Mouse (Mus musculus) cerebellum, postnatal 14 days (tissue): Measurements from ENCODE around the gene Cntnap5a.

ENCODE experiments used
- DNase-seq, 2 experiments: peaks; one replicate each; pipeline ENCODE4 v3.0.0; 2021; ENCODE audit warnings: mixed read lengths in 2 of 2

Gene Cntnap5a

DNA sequence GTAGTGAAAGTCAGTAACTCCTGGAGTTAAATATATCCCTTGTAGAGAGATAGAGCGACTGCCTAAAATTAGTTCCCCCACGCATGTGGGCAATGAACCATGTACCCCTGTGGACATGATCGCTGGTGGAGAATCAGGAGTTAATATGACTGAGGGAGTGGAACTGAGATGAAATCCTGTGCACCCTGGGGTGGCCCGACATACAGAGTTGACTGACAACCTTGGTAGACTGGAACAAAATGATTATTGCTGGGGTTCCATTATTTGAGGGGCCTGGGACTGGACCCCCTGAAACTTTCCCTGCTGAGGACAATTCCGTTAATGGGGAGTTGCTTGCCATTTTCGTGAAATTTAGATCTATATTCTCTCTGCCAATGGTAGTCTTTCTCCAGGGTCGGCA is 683.0 kb downstream of the Cntnap5a start:
- DNase-seq: no peak

DNA sequence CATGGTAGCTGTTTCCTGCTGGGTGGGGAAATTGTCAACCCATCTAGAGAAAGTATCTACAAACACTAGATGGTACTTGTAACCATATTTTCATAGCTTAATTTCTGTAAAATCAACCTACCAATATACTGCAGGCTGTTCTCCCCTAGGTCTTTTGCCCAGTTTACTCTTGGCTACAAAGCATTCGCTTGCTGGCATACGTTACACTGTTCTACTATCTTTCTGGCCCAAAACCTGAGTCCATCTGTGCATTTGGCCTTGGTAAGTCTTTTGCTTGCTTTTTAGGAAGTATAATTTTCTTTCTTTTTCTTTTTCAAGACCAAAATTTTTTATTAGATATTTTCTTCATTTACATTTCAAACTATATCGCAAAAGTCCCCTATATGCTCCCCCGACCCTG is 686.3 kb downstream of the Cntnap5a start:
- peak; percentile 41 to 69 for DNase-seq

DNA sequence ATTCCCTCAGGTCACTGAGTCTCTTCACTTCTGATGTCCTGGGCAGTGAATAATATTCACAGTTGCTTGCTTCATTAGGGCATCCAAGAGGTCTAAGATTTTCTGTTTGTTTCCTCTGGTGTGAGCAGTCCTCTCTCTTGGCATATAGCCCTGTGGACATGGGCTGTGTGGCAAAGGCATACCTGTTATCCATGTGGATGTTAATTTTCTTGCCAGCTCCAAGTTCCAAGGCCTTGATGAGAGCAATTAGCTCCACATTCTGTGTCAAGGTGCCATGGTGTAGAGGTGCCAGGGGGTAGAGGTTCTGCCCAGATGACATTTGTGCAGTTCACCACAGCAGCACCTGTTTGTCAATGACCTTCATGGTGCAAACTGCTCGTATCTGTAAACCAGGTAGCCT is 689.0 kb downstream of the Cntnap5a start:
- peak; percentile 40 to 69 for DNase-seq

DNA sequence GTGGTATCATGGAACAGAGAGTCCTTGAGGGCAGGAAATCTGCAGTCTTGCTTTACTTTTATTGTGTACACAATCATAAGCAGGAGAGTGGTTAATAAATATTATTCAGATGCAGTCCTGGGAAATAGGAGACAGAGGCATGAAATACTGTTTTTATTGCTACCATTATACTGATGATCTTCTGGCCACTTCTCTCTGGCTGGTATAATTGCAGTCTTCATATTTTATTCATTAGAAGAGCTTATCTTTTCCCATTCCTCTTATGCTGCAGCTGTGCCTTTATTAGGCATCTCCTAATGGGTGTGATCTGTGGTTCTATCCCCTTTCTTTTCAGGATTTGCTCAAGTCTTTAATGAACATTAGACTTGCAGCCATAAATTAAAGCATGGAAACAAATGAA is 707.8 kb downstream of the Cntnap5a start:
- DNase-seq: no peak

DNA sequence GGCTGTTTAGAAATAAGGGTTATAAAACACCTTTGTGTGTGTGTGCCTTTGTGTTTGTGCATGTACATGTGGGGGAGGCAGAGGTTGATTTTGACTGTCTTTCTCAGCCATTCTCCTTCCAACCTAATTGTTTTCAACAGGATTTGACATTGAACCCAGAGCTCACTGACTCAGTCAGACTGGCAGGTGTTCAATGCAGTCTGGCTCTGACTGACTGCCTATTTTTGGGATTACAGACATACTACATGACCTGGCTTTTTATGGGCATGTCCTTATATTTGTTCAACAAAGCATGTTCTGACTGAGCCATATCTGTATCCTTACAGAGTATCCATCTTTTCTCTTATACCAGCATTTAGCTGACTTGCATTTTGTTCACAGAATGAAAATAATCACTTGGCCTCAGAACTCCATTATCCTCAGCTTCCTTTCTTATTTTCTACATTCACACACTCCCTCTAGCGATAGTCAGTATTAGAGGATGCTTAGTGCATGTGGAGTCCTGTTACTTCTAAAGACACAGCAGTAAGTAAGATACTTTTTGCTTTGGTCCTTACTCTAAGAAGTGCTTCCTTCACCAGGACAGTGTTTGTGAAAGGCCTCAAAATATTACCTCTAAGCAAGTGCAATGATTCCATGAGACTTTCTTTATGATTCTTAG is 717.6 kb downstream of the Cntnap5a start:
- DNase-seq: peak in 1 of 2 experiments; percentile 13

DNA sequence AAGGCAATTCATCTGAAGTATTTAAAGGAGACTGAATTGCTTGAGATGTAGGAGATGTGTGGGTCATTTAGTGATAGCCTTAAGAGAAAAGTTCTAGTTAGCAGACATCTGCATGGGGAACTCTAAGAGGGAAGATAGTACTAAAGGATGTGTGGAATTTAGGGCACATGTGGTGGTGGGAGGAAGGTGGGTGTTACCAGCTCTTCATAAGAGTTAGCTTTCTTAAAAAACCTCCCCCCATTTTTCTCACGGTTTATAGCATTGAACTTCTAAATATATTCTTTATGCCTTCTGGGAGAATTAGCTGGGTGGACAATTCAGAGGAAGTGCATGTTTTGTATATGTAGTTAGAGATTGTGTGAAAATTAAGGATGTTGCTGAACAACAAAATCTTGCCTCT is 725.3 kb downstream of the Cntnap5a start:
- DNase-seq: no peak

DNA sequence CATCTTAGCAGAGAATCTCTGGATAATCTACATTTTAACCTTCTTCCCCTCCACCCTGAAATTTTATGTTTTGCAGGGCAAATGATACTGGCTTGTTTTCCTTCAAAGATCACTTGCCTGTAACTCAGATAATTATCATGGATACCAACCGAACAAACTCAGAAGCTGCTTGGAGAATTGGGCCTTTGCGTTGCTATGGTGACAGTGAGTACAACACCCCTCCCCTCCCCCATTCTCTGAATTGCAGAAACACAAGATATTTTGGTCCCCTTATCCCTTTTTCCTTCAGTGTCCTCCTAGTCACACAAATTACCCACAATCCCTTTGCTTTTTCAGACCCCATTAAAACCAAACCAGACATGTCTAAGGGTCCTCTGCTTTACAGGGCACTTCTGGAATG is 743.8 kb downstream of the Cntnap5a start:
- no peak for DNase-seq

DNA sequence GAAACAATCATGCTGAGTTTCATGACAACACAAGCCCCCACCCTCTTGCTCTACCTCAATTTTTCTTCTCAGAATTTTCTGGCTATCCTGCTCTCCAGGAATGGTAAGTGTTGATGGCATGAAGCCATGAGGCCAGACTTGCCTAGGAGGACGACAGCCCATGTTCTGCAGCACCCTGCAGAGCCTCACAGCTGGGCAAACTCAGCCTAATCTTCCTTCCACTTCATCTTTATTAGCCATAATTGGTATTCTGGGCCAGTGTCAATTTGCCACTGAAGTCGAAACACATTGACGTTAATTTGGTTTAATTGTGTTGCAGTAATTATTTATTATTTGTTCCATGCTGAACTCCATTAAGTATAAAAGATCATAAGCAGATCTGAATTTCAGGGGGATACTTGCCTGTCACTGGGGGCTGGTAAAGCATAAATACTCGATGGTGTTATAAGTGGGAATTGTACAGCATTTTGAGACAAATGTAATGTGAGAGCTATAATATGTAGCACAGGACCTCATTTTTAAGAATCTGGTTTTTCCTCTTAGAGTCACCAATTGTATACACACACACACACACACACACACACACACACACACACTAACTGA is 770.7 kb downstream of the Cntnap5a start:
- peak; percentile 51 to 63 for DNase-seq

DNA sequence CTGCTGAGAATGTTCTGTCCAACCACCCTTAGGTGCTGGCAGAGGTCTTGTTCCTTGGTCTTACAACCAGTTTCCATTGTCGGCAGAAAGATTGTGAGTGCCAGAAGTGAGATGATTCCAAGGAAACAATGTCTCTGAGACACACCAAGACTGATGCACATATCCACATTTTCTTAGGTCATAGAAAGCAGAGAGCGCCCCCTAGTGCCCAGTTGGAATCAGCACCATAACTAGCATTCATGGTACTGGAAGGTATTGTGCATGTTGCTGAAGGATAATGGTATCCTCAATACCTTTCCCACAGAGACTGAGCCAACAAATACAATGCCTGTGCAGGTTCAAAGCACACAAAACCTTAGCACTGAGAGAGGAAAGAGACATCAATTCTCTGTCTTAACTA is 793.1 kb downstream of the Cntnap5a start:
- peak; percentile 84 to 87 for DNase-seq

DNA sequence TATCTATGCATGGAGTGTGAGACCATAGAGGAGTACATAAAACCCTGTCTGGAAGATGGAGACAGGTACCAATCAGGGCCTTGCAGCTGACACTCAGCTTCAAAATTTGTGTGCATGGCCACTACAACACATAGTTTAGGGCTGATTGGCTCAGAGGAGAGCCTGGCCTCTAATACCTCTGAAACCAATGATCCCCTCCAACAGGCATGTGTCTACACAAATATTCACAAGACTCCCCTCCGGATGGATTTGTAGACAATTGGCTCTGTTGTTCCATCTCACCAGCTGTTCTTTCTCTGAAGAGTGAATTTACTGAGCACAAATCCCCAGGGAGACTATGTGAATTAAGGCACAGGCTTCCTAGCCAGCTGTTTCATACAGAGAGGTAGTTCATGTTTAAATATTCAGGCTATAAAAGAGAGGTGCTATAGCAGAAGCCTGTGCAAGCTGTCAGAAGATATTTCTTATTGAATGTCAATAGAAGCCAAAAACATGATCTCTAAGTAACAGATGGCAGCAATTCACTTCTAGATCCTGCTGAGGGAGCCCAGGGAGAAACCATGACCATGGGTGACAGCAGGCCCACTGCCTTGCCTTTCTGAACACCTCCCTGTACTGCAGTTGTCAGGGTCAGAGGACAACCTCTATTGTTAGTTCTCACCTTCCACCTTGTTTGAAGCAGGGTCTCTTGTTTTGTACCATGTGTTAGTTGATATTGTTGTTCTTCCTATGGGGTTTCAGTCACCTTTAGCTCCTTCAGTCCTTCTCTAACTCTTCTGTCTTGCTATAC is 804.4 kb downstream of the Cntnap5a start:
- DNase-seq: no peak

DNA sequence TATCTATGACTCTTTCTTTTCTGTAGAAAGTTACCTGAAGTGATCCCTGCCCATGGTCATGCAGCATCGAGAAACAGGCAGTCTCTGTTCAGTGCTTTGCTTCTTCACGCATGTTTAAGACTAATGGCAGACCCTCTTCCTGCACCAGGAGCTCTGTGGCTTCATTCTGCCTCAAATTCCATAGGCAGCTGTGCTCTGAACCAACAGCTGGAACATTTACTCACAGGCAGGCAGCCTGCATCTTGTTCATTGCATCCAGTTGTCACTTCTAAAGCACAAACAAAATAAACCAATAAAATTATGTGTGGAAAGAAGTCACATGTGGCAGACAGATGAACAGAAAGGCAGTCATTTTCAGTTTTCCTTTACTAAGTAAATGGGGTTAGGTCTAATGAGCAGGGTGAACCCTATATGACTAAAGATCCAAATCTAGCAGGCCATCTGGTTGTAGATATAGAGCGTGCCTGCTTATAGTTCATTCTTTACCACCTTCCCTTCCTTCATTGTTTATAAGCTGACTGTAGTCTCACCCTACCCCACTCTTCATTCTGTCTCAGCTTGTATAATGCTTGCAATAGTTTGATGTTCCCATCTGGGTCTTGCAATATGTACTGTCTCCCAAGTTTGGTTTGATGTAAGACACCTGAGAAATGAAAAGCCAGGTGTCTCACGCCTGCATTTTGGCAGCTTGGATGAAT is 893.6 kb downstream of the Cntnap5a start:
- peak in 1 of 2 experiments; percentile 40 for DNase-seq

DNA sequence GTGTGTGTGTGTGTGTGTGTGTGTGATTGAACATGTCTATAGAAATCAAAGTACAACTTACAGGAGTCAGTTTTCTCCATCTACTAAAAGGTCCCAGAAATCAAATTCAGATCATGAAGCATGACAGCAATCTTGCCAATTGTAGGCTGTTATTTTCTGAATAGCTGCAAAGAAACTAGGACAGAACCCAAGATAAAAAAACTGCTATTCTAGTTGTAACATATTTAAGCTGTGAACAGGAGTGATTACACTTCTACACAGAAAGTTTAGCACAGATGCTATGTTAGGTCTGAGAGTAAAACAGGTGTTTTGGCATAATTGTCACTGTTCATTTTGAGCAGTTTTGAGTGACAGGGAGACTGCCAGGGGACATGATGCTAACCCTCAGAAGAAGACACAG is 931.7 kb downstream of the Cntnap5a start:
- no peak for DNase-seq
